Mouse (Mus musculus) hindbrain, embryonic 16.5 days (tissue): Measurements from ENCODE around the gene Qsox1. TPM values are rescaled to one million over a fixed set of nuclear protein-coding genes. Genes with fewer than 3 reads are reported as not detected.

Experiments
- polyA plus RNA-seq: library from polyadenylated mRNA; unstranded; fragments of >200 nt; fragmentation: Nextera tagmentation; extraction: Ambion mirVana; gene quantifications from 2 replicates; pipeline ENCODE4 v1.2.1, GENCODE M21; 2015

Gene Qsox1
- polyA plus RNA-seq, 1 experiment from 2014 or later: 25.0 TPM

Other genes starting within 250 kb of the Qsox1 start
- gene Lhx4, start 61.2 kb downstream of the Qsox1 start, polyA plus RNA-seq: 1.7 and 2.3 TPM in 2 replicates
- 8.5 and 8.7 TPM in 2 replicates for gene Cep350, start 160.4 kb upstream of the Qsox1 start, polyA plus RNA-seq
- 63.9 and 66.4 TPM in 2 replicates for gene Tor1aip2, start 222.5 kb upstream of the Qsox1 start, polyA plus RNA-seq
- 17.9 and 18.1 TPM in 2 replicates for gene Tor1aip1, start 223.6 kb upstream of the Qsox1 start, polyA plus RNA-seq